Mouse (Mus musculus) thymus, adult 2 months (tissue): Measurements from ENCODE around the gene Prmt9.

Experiments used
- CTCF ChIP-seq: fragments of 200-500 bp; IDR thresholded peaks from 2 replicates; pipeline ENCODE4 v1.5.1; 2012; ENCODE audit warnings: mild to moderate bottlenecking, control low read depth, low read length, moderate library complexity, borderline replicate concordance; ENCODE audit not compliant: control insufficient read depth, poor library complexity, insufficient read depth; ENCODE audit errors: extremely low read depth
- POLR2A ChIP-seq: fragments of 200-500 bp; IDR thresholded peaks from 2 replicates; pipeline ENCODE4 v1.6.1; 2012; ENCODE audit warnings: mild to moderate bottlenecking, low read length, control low read depth, moderate library complexity; ENCODE audit not compliant: control insufficient read depth, poor library complexity, insufficient read depth; ENCODE audit errors: extremely low read depth

DNA sequence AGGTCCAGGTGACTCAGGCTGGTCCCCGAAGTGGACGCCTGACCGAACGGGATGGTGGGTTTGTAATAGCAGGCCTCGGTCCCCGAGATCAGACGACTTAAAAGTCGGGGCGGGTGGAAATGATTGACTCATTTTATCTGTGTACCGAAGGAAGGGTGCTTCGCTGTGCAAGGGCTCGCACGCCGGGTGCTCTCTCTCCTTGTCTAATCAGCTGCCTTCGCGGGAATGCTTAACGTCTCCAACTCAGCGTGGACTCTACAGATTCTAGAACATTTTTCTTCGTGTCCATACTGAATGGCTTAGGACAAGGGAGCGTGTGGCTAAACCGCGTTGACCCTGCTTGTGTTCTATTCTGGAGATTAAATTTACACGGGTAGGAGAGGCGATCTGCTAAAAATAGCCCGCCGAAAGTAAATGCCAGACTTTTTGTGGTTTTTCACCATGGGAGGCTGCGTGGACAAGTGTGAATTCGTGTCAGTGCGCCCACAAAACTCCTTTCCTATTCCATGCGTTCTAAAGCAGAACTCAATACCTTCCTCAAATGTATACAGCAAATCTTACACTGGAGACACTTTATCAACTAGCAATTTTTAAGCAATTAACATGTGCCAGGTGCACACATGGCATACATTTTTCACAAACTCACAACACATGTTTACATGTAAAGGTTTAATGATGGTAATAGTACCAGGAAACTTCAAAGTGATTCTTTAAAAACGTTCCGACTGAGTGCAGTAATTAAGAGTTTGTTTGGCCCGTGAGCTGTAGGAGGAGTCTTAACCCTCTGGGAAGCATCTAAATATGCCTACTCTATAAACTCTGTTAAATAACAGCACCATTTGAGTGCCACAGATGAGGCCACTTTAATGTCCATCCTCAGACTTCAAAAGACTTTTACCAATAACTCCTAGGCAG is 30.7 kb upstream of the Prmt9 start:
- TF ChIP-seq POLR2A (no peak), CTCF (no peak)
